Mouse (Mus musculus): ENCODE results near the gene Vtcn1. TPM values are rescaled to one million over a fixed set of nuclear protein-coding genes. Genes with fewer than 3 reads are reported as not detected.

Gene Vtcn1
- total RNA-seq, 1 experiment from 2014 or later = not detected

- no peak for ATAC-seq (replicated peaks in 1 of 2; ENCODE audit: insufficient read depth in 1 of 2, low FRiP score in 2 of 2, low TSS enrichment in 1 of 2, low read depth in 1 of 2, poor library complexity in 2 of 2, severe bottlenecking in 2 of 2)
Measured at GRCm38 (mm10) chr3:100843784-100844183, 18.5 kb downstream of the Vtcn1 start.

- no peak for ATAC-seq (replicated peaks in 1 of 2; ENCODE audit: insufficient read depth in 1 of 2, low FRiP score in 2 of 2, low TSS enrichment in 1 of 2, low read depth in 1 of 2, poor library complexity in 2 of 2, severe bottlenecking in 2 of 2)
Measured at GRCm38 (mm10) chr3:100844366-100844765, 19.1 kb downstream of the Vtcn1 start.

GRCm38 (mm10) chr3:100848348-100848747, 23.1 kb downstream of the Vtcn1 start:
- ATAC-seq (replicated peaks in 1 of 2; ENCODE audit: insufficient read depth in 1 of 2, low FRiP score in 2 of 2, low TSS enrichment in 1 of 2, low read depth in 1 of 2, poor library complexity in 2 of 2, severe bottlenecking in 2 of 2) = no peak

- no peak for ATAC-seq (replicated peaks in 1 of 2; ENCODE audit: insufficient read depth in 1 of 2, low FRiP score in 2 of 2, low TSS enrichment in 1 of 2, low read depth in 1 of 2, poor library complexity in 2 of 2, severe bottlenecking in 2 of 2)
Measured at GRCm38 (mm10) chr3:100850468-100850867, 25.2 kb downstream of the Vtcn1 start.

- ATAC-seq (replicated peaks in 1 of 2; ENCODE audit: insufficient read depth in 1 of 2, low FRiP score in 2 of 2, low TSS enrichment in 1 of 2, low read depth in 1 of 2, poor library complexity in 2 of 2, severe bottlenecking in 2 of 2) = no peak
Measured at GRCm38 (mm10) chr3:100856050-100856815, 31.0 kb downstream of the Vtcn1 start.

- no peak for ATAC-seq (replicated peaks in 1 of 2; ENCODE audit: insufficient read depth in 1 of 2, low FRiP score in 2 of 2, low TSS enrichment in 1 of 2, low read depth in 1 of 2, poor library complexity in 2 of 2, severe bottlenecking in 2 of 2)
Measured at GRCm38 (mm10) chr3:100857139-100857538, 31.9 kb downstream of the Vtcn1 start.

GRCm38 (mm10) chr3:100858334-100859002, 33.2 kb downstream of the Vtcn1 start:
- ATAC-seq (replicated peaks in 1 of 2; ENCODE audit: insufficient read depth in 1 of 2, low FRiP score in 2 of 2, low TSS enrichment in 1 of 2, low read depth in 1 of 2, poor library complexity in 2 of 2, severe bottlenecking in 2 of 2) = no peak

GRCm38 (mm10) chr3:100861307-100862303, 36.3 kb downstream of the Vtcn1 start:
- ATAC-seq (replicated peaks in 1 of 2; ENCODE audit: insufficient read depth in 1 of 2, low FRiP score in 2 of 2, low TSS enrichment in 1 of 2, low read depth in 1 of 2, poor library complexity in 2 of 2, severe bottlenecking in 2 of 2) = no peak

GRCm38 (mm10) chr3:100866946-100867345, 41.7 kb downstream of the Vtcn1 start:
- ATAC-seq (replicated peaks in 1 of 2; ENCODE audit: insufficient read depth in 1 of 2, low FRiP score in 2 of 2, low TSS enrichment in 1 of 2, low read depth in 1 of 2, poor library complexity in 2 of 2, severe bottlenecking in 2 of 2) = no peak

GRCm38 (mm10) chr3:100877057-100877456, 51.8 kb downstream of the Vtcn1 start:
- no peak for ATAC-seq (replicated peaks in 1 of 2; ENCODE audit: insufficient read depth in 1 of 2, low FRiP score in 2 of 2, low TSS enrichment in 1 of 2, low read depth in 1 of 2, poor library complexity in 2 of 2, severe bottlenecking in 2 of 2)

GRCm38 (mm10) chr3:100881403-100881802, 56.1 kb downstream of the Vtcn1 start:
- no peak for ATAC-seq (replicated peaks in 1 of 2; ENCODE audit: insufficient read depth in 1 of 2, low FRiP score in 2 of 2, low TSS enrichment in 1 of 2, low read depth in 1 of 2, poor library complexity in 2 of 2, severe bottlenecking in 2 of 2)

- ATAC-seq (replicated peaks in 1 of 2; ENCODE audit: insufficient read depth in 1 of 2, low FRiP score in 2 of 2, low TSS enrichment in 1 of 2, low read depth in 1 of 2, poor library complexity in 2 of 2, severe bottlenecking in 2 of 2) = no peak
Measured at GRCm38 (mm10) chr3:100881843-100882634, 56.8 kb downstream of the Vtcn1 start.

GRCm38 (mm10) chr3:100889234-100889633, 64.0 kb downstream of the Vtcn1 start:
- no peak for ATAC-seq (replicated peaks in 1 of 2; ENCODE audit: insufficient read depth in 1 of 2, low FRiP score in 2 of 2, low TSS enrichment in 1 of 2, low read depth in 1 of 2, poor library complexity in 2 of 2, severe bottlenecking in 2 of 2)

- no peak for ATAC-seq (replicated peaks in 1 of 2; ENCODE audit: insufficient read depth in 1 of 2, low FRiP score in 2 of 2, low TSS enrichment in 1 of 2, low read depth in 1 of 2, poor library complexity in 2 of 2, severe bottlenecking in 2 of 2)
Measured at GRCm38 (mm10) chr3:100890406-100890805, 65.1 kb downstream of the Vtcn1 start.

GRCm38 (mm10) chr3:100892383-100893335, 67.4 kb downstream of the Vtcn1 start:
- no peak for ATAC-seq (replicated peaks in 1 of 2; ENCODE audit: insufficient read depth in 1 of 2, low FRiP score in 2 of 2, low TSS enrichment in 1 of 2, low read depth in 1 of 2, poor library complexity in 2 of 2, severe bottlenecking in 2 of 2)

- no peak for ATAC-seq (replicated peaks in 1 of 2; ENCODE audit: insufficient read depth in 1 of 2, low FRiP score in 2 of 2, low TSS enrichment in 1 of 2, low read depth in 1 of 2, poor library complexity in 2 of 2, severe bottlenecking in 2 of 2)
Measured at GRCm38 (mm10) chr3:100895500-100895899, 70.2 kb downstream of the Vtcn1 start.
